8 mouse cellular contexts compared by ENCODE assay signal in the genomic region with DNA sequence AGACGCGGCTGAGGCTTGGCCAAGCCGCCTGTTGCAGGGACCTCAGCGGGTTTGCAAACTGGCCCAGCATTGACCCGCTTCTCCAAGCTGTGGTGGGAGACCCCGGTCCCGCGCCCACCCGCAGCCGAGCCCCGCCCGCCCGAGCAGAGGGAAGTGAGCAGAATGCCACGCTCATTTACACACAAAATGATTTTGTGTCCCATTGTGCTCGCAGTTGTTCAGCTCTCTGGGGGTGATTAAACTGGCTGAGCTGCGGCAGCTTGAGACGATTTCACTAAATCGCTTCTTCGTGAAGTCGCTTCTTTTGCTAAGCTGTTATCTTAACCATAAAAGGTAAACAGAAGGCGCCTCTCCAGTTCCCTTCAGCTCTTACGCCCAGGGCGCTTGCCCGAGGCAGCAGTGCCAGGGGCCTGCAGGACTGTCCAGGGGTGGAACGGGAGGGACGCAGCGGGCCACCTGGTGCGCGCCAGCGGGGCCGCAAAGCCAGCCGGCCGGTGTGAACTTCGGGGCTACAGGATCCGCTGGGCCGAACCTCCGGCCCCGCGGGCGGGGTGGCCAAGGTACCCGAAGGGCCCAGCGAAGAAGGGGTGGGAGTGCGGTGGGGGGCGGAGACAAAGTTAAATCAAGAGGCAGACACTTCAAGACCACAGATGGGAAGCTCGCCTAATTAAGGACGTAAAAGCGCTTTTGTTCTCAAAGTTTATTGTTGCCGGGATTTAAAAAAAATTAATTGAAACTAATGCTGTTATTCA. TPM values are rescaled to one million over a fixed set of nuclear protein-coding genes. Genes with fewer than 3 reads are reported as not detected.
A peak's percentile ranks its signal among the peaks of the same experiment; 100 is the strongest.
DNase-seq lines count a peak whose midpoint lies in the region; ATAC-seq lines count a peak whose summit lies in the region.

No protein-coding gene starts in this region.

- no peaks in the 10 kb centered on the region for H3K27me3 ChIP-seq in embryonic facial prominence, embryonic 15.5 days
- H3K27me3 ChIP-seq in liver, embryonic 13.5 days = peaks cover 57% of the 10 kb centered on the region
- H3K27me3 ChIP-seq in neural tube, embryonic 15.5 days (replicated peaks) = no peaks in the 10 kb centered on the region

- H3K4me3 ChIP-seq in embryonic facial prominence, embryonic 15.5 days (replicated peaks) = peak overlapping the region; percentile 58
- peak overlapping the region; percentile 56 for H3K4me3 ChIP-seq in liver, embryonic 13.5 days (replicated peaks)
- H3K4me3 ChIP-seq in neural tube, embryonic 15.5 days (replicated peaks) = peak overlapping the region; percentile 69

- H3K4me2 ChIP-seq in embryonic facial prominence, embryonic 15.5 days (replicated peaks) = peak overlapping the region; percentile 87
- H3K4me2 ChIP-seq in liver, embryonic 13.5 days = peak overlapping the region; percentile 63
- peak overlapping the region; percentile 91 for H3K4me2 ChIP-seq in neural tube, embryonic 15.5 days

- H3K36me3 ChIP-seq in embryonic facial prominence, embryonic 15.5 days = peaks cover 23% of the 10 kb centered on the region
- H3K36me3 ChIP-seq in liver, embryonic 13.5 days = peaks cover 5% of the 10 kb centered on the region; the same call in 1 of the 2 replicates
- peaks cover 17% of the 10 kb centered on the region; the same call in 1 of the 2 replicates for H3K36me3 ChIP-seq in neural tube, embryonic 15.5 days

- peak overlapping the region; percentile 85 for H3K9ac ChIP-seq in embryonic facial prominence, embryonic 15.5 days
- no peak overlapping the region for H3K9ac ChIP-seq in liver, embryonic 13.5 days
- peak overlapping the region; percentile 92 for H3K9ac ChIP-seq in neural tube, embryonic 15.5 days (replicated peaks)

- intact Hi-C loops in left cerebral cortex, postnatal 4 days (cut with DNase I) = no loop called here
- intact Hi-C loops in left cerebral cortex, postnatal 14 days (cut with DNase I) = no loop called here
- intact Hi-C loops in heart, postnatal 36 days (cut with DNase I) = no loop called here

- WGBS in embryonic facial prominence, embryonic 15.5 days = 1% methylated on average over 48 of the region's 48 CpGs
- WGBS in liver, embryonic 13.5 days (ENCODE audit: insufficient replicate concordance) = 4% methylated on average over 48 of the region's 48 CpGs
- WGBS in neural tube, embryonic 15.5 days = 0% methylated on average over 48 of the region's 48 CpGs

- ATAC-seq in embryonic facial prominence, embryonic 15.5 days (ENCODE audit: insufficient number of reproducible peaks, low FRiP score, low TSS enrichment, low read depth) = no peak
- ATAC-seq in liver, embryonic 13.5 days (ENCODE audit: low read depth) = no peak
- no peak for ATAC-seq in neural tube, embryonic 15.5 days (ENCODE audit: low FRiP score)
- ATAC-seq in granulocyte monocyte progenitor cell, adult 5-6 weeks (replicated peaks; ENCODE audit: poor library complexity, severe bottlenecking) = no peak

- peak; percentile 46 for DNase-seq in left cerebral cortex, postnatal 4 days
- DNase-seq in left cerebral cortex, postnatal 14 days (ENCODE audit: low spot score in 2 of 2) = no peak
- peak; percentile 37 to 51 for DNase-seq in heart, postnatal 36 days
- DNase-seq in liver, embryonic 13.5 days = no peak
- no peak for DNase-seq in thymus, postnatal 10 days (ENCODE audit: low spot score in 2 of 2)

- no peaks in the 10 kb centered on the region for H3K9me3 ChIP-seq in embryonic facial prominence, embryonic 15.5 days (replicated peaks)
- H3K9me3 ChIP-seq in liver, embryonic 13.5 days (replicated peaks) = no peaks in the 10 kb centered on the region
- H3K9me3 ChIP-seq in neural tube, embryonic 15.5 days (replicated peaks) = no peaks in the 10 kb centered on the region

- peak overlapping the region; percentile 99 for H3K27ac ChIP-seq in embryonic facial prominence, embryonic 15.5 days (replicated peaks)
- no peak overlapping the region for H3K27ac ChIP-seq in liver, embryonic 13.5 days
- H3K27ac ChIP-seq in neural tube, embryonic 15.5 days (replicated peaks) = peak overlapping the region; percentile 100

- peaks cover 33% of the 10 kb centered on the region for H3K4me1 ChIP-seq in embryonic facial prominence, embryonic 15.5 days
- H3K4me1 ChIP-seq in liver, embryonic 13.5 days (replicated peaks) = no peaks in the 10 kb centered on the region; the same call in 1 of the 2 replicates
- peaks cover 52% of the 10 kb centered on the region for H3K4me1 ChIP-seq in neural tube, embryonic 15.5 days

RNA-seq across cellular contexts. Expression of a gene that starts 3.6 kb away (rescaled TPM):
- total RNA-seq in left cerebral cortex, postnatal 4 days (2021) = 10 to 100 TPM; 41.6 to 47.3 TPM
- total RNA-seq in left cerebral cortex, postnatal 14 days (2021) = 10 to 100 TPM; 16.0 to 16.2 TPM
- polyA plus RNA-seq in embryonic facial prominence, embryonic 15.5 days (2015; fragmentation: Nextera tagmentation; extraction: Ambion mirVana) = 37.7 and 39.1 TPM in 2 replicates
- 1 to 10 TPM; 3.0 to 3.2 TPM for total RNA-seq in heart, postnatal 36 days (2021)
- 0.96 and 1.1 TPM in 2 replicates for polyA plus RNA-seq in liver, embryonic 13.5 days (2015; fragmentation: Nextera tagmentation; extraction: Ambion mirVana)
- polyA plus RNA-seq in neural tube, embryonic 15.5 days (2015; fragmentation: Nextera tagmentation; extraction: Ambion mirVana) = 26.0 and 26.9 TPM in 2 replicates
- total RNA-seq in granulocyte monocyte progenitor cell, adult 5-6 weeks (2014; fragmentation: Nextera tagmentation) = 0.85 TPM in 1 of 2 replicates, not detected in the other
- not detected in 2 replicates for total RNA-seq in granulocyte monocyte progenitor cell, adult 5-6 weeks (2017)

Comparison
In these comparisons a context has a peak if more than half of its experiments do, and no peak if none do; other contexts are left out.
1. DNase-seq: peak in left cerebral cortex, postnatal 4 days (single experiment) and heart, postnatal 36 days (2 of 2); none in left cerebral cortex, postnatal 14 days (0 of 2), liver, embryonic 13.5 days (single experiment) and thymus, postnatal 10 days (0 of 2).
2. RNA of a gene that starts 3.6 kb away (total RNA-seq): 41.6 to 47.3 TPM in left cerebral cortex, postnatal 4 days and 16.0 to 16.2 TPM in left cerebral cortex, postnatal 14 days; 3.0 to 3.2 TPM in heart, postnatal 36 days and 0.85 TPM in granulocyte monocyte progenitor cell, adult 5-6 weeks; every median in the first group is over 4 times any median in the second.
3. Peak in every context shown above with its lines, with median percentiles within 50 percentile points of each other: H3K4me2 ChIP-seq and H3K4me3 ChIP-seq.